Mouse (Mus musculus): ENCODE results near the gene Sirt6. TPM values are rescaled to one million over a fixed set of nuclear protein-coding genes. Genes with fewer than 3 reads are reported as not detected.

The Sirt6 gene
- polyA plus RNA-seq, 1 experiment from 2014 or later: 24.6 TPM

GRCm38 (mm10) chr10:81620786-81621185 lies 6.8 kb downstream of the Sirt6 start:
- H3K36me3 ChIP-seq: peaks cover 50% of the 10 kb centered on the region
- no peak for ATAC-seq (ENCODE audit: extremely low read depth, insufficient number of reproducible peaks, low FRiP score, low TSS enrichment)
- no peaks in the 10 kb centered on the region for H3K27me3 ChIP-seq (replicated peaks)
- no peak overlapping the region for H3K4me3 ChIP-seq
- H3K4me1 ChIP-seq: no peaks in the 10 kb centered on the region
- WGBS: 51% methylated on average over 9 of the region's 9 CpGs
- H3K27ac ChIP-seq (replicated peaks): no peak overlapping the region
- no peak overlapping the region for H3K9ac ChIP-seq
- no peaks in the 10 kb centered on the region for H3K9me3 ChIP-seq
- no peak overlapping the region for H3K4me2 ChIP-seq

- ATAC-seq (ENCODE audit: extremely low read depth, insufficient number of reproducible peaks, low FRiP score, low TSS enrichment): no peak
- H3K9me3 ChIP-seq: no peaks in the 10 kb centered on the region
- H3K4me1 ChIP-seq: no peaks in the 10 kb centered on the region
- no peak overlapping the region for H3K4me2 ChIP-seq
- WGBS: 72% methylated on average over 5 of the region's 5 CpGs
- no peak overlapping the region for H3K9ac ChIP-seq
- no peak overlapping the region for H3K27ac ChIP-seq (replicated peaks)
- H3K36me3 ChIP-seq: peaks cover 42% of the 10 kb centered on the region
- no peaks in the 10 kb centered on the region for H3K27me3 ChIP-seq (replicated peaks)
- H3K4me3 ChIP-seq: no peak overlapping the region
These were observed 7.6 kb downstream of the Sirt6 start for GRCm38 (mm10) chr10:81619976-81620375.

- no peaks in the 10 kb centered on the region for H3K27me3 ChIP-seq (replicated peaks)
- no peak overlapping the region for H3K4me2 ChIP-seq
- no peak overlapping the region for H3K27ac ChIP-seq (replicated peaks)
- H3K9ac ChIP-seq: no peak overlapping the region
- peaks cover 10% of the 10 kb centered on the region; the same call in 1 of the 2 replicates for H3K9me3 ChIP-seq
- H3K4me1 ChIP-seq: no peaks in the 10 kb centered on the region
- ATAC-seq (ENCODE audit: extremely low read depth, insufficient number of reproducible peaks, low FRiP score, low TSS enrichment): no peak
- no peaks in the 10 kb centered on the region for H3K36me3 ChIP-seq
- H3K4me3 ChIP-seq: no peak overlapping the region
- 69% methylated on average over 6 of the region's 6 CpGs for WGBS
These were observed 12.1 kb downstream of the Sirt6 start for GRCm38 (mm10) chr10:81615486-81615885.

GRCm38 (mm10) chr10:81612779-81613178 lies 14.8 kb downstream of the Sirt6 start:
- no peak overlapping the region for H3K9ac ChIP-seq
- no peak for ATAC-seq (ENCODE audit: extremely low read depth, insufficient number of reproducible peaks, low FRiP score, low TSS enrichment)
- peaks cover 10% of the 10 kb centered on the region; the same call in 1 of the 2 replicates for H3K9me3 ChIP-seq
- no peaks in the 10 kb centered on the region for H3K4me1 ChIP-seq
- no peak overlapping the region for H3K4me3 ChIP-seq
- WGBS: 58% methylated on average over 3 of the region's 3 CpGs
- H3K36me3 ChIP-seq: peaks cover 16% of the 10 kb centered on the region
- no peak overlapping the region for H3K4me2 ChIP-seq
- H3K27me3 ChIP-seq (replicated peaks): 0 out of 2 replicates have a peak, but pooled peaks cover 3% of the 10 kb centered on the region
- H3K27ac ChIP-seq (replicated peaks): no peak overlapping the region

GRCm38 (mm10) chr10:81608308-81608707 lies 19.3 kb downstream of the Sirt6 start:
- no peak overlapping the region for H3K27ac ChIP-seq (replicated peaks)
- peaks cover 16% of the 10 kb centered on the region for H3K36me3 ChIP-seq
- no peak overlapping the region for H3K4me3 ChIP-seq
- H3K9me3 ChIP-seq: peaks cover 10% of the 10 kb centered on the region; the same call in 1 of the 2 replicates
- ATAC-seq (ENCODE audit: extremely low read depth, insufficient number of reproducible peaks, low FRiP score, low TSS enrichment): no peak
- H3K27me3 ChIP-seq (replicated peaks): 0 out of 2 replicates have a peak, but pooled peaks cover 3% of the 10 kb centered on the region
- no peak overlapping the region for H3K9ac ChIP-seq
- H3K4me1 ChIP-seq: peaks cover 14% of the 10 kb centered on the region
- WGBS: 89% methylated on average over 1 of the region's 1 CpGs
- H3K4me2 ChIP-seq: no peak overlapping the region

- peaks cover 5% of the 10 kb centered on the region; the same call in 1 of the 2 replicates for H3K9me3 ChIP-seq
- under 1% methylated on average over 39 of the region's 39 CpGs for WGBS
- H3K9ac ChIP-seq: peak within 1 kb of the TSS; percentile 79
- peak within 1 kb of the TSS; percentile 72 for H3K4me2 ChIP-seq
- H3K27me3 ChIP-seq (replicated peaks): 0 out of 2 replicates have a peak, but pooled peaks cover 3% of the 10 kb centered on the region
- H3K4me1 ChIP-seq: peaks cover 33% of the 10 kb centered on the region
- peak; percentile 79 for ATAC-seq (ENCODE audit: extremely low read depth, insufficient number of reproducible peaks, low FRiP score, low TSS enrichment)
- H3K27ac ChIP-seq (replicated peaks): peak within 1 kb of the TSS; percentile 97
- H3K36me3 ChIP-seq: peaks cover 16% of the 10 kb centered on the region
- H3K4me3 ChIP-seq: peak within 1 kb of the TSS; percentile 58
These were observed 21.4 kb downstream of the Sirt6 start, which contains the start of gene BC025920 for GRCm38 (mm10) chr10:81605974-81606751. Gene BC025920 (plus strand): TSS chr10:81606270.

- Histone ChIP-seq H3K27me3 (replicated peaks) (0 out of 2 replicates have a peak, but pooled peaks cover 3% of the 10 kb centered on the region), H3K36me3 (peaks cover 16% of the 10 kb centered on the region), H3K4me3 (peak overlapping the region; percentile 58), H3K9ac (peak overlapping the region; percentile 79), H3K4me1 (peaks cover 36% of the 10 kb centered on the region), H3K9me3 (no peaks in the 10 kb centered on the region), H3K27ac (replicated peaks) (peak overlapping the region; percentile 97), H3K4me2 (peak overlapping the region; percentile 72)
- ATAC-seq (ENCODE audit: extremely low read depth, insufficient number of reproducible peaks, low FRiP score, low TSS enrichment): no peak
- 2% methylated on average over 14 of the region's 14 CpGs for WGBS
These were observed 22.0 kb downstream of the Sirt6 start for GRCm38 (mm10) chr10:81605666-81605973.

GRCm38 (mm10) chr10:81604968-81605665 lies 22.5 kb downstream of the Sirt6 start:
- Histone ChIP-seq H3K9me3 (no peaks in the 10 kb centered on the region), H3K27ac (replicated peaks) (peak overlapping the region; percentile 97), H3K27me3 (replicated peaks) (0 out of 2 replicates have a peak, but pooled peaks cover 3% of the 10 kb centered on the region), H3K36me3 (peaks cover 16% of the 10 kb centered on the region), H3K4me1 (peaks cover 41% of the 10 kb centered on the region), H3K4me3 (peak overlapping the region; percentile 58), H3K4me2 (peak overlapping the region; percentile 72), H3K9ac (peak overlapping the region; percentile 79)
- ATAC-seq (ENCODE audit: extremely low read depth, insufficient number of reproducible peaks, low FRiP score, low TSS enrichment): no peak
- WGBS: 18% methylated on average over 29 of the region's 29 CpGs

- Histone ChIP-seq H3K4me2 (peak overlapping the region; percentile 72), H3K36me3 (peaks cover 13% of the 10 kb centered on the region), H3K9me3 (no peaks in the 10 kb centered on the region), H3K9ac (peak overlapping the region; percentile 79), H3K4me3 (peak overlapping the region; percentile 58), H3K4me1 (peaks cover 49% of the 10 kb centered on the region), H3K27me3 (replicated peaks) (0 out of 2 replicates have a peak, but pooled peaks cover 3% of the 10 kb centered on the region), H3K27ac (replicated peaks) (0 out of 2 replicates have a peak overlapping the region, but pooled peaks have one; percentile 97)
- no peak for ATAC-seq (ENCODE audit: extremely low read depth, insufficient number of reproducible peaks, low FRiP score, low TSS enrichment)
- 75% methylated on average over 12 of the region's 12 CpGs for WGBS
These were observed 23.3 kb downstream of the Sirt6 start for GRCm38 (mm10) chr10:81604019-81604967.

- no peak for ATAC-seq (ENCODE audit: extremely low read depth, insufficient number of reproducible peaks, low FRiP score, low TSS enrichment)
- Histone ChIP-seq H3K4me1 (peaks cover 57% of the 10 kb centered on the region), H3K27me3 (replicated peaks) (no peaks in the 10 kb centered on the region), H3K4me2 (0 out of 2 replicates have a peak overlapping the region, but pooled peaks have one; percentile 18), H3K36me3 (no peaks in the 10 kb centered on the region; the same call in 1 of the 2 replicates), H3K9me3 (no peaks in the 10 kb centered on the region), H3K4me3 (no peak overlapping the region), H3K27ac (replicated peaks) (no peak overlapping the region), H3K9ac (no peak overlapping the region; the same call in 1 of the 2 replicates)
- WGBS: 24% methylated on average over 4 of the region's 4 CpGs
These were observed 24.9 kb downstream of the Sirt6 start for GRCm38 (mm10) chr10:81602741-81603151.

Measured in heart, embryonic 13.5 days (tissue).